Mouse (Mus musculus) heart, adult 2 months (tissue): ENCODE results near the gene Mcfd2. TPM values are rescaled to one million over a fixed set of nuclear protein-coding genes. Genes with fewer than 3 reads are reported as not detected.

Source experiments
- DNase-seq, 2 experiments: peaks; one replicate each; pipeline ENCODE4 v3.0.0; 2021
- H3K27ac ChIP-seq: fragments of 200-600 bp; 2 replicates; pipeline ENCODE4 v1.8.1; 2022
- H3K27me3 ChIP-seq: fragments of 200-500 bp; 2 replicates; pipeline ENCODE4 v1.6.1; 2012; ENCODE audit warnings: mild to moderate bottlenecking, low read length, inconsistent platforms, mixed read lengths; ENCODE audit not compliant: control insufficient read depth, insufficient read depth
- H3K36me3 ChIP-seq: fragments of 200-500 bp; 2 replicates; pipeline ENCODE4 v1.6.1; 2012; ENCODE audit warnings: low read length, inconsistent platforms; ENCODE audit not compliant: control insufficient read depth, insufficient read depth
- H3K4me1 ChIP-seq: fragments of 200-500 bp; 2 replicates; pipeline ENCODE4 v1.6.1; 2011; ENCODE audit warnings: low read length; ENCODE audit not compliant: control insufficient read depth, insufficient read depth
- H3K4me3 ChIP-seq: fragments of 200-600 bp; 2 replicates; pipeline ENCODE4 v1.8.1; 2022
- H3K79me2 ChIP-seq: fragments of 200-500 bp; replicated peaks from 2 replicates; pipeline ENCODE4 v1.6.1; 2012; ENCODE audit warnings: mild to moderate bottlenecking, inconsistent platforms, low read length, moderate library complexity, mixed read lengths; ENCODE audit not compliant: control insufficient read depth, insufficient read depth
- H3K9ac ChIP-seq: fragments of 200-500 bp; 2 replicates; pipeline ENCODE4 v1.6.1; 2012; ENCODE audit warnings: low read depth, mild to moderate bottlenecking, control low read depth, inconsistent platforms, low read length, mixed read lengths
- CTCF ChIP-seq: fragments of 200-600 bp; IDR thresholded peaks from 2 replicates; pipeline ENCODE4 v1.8.1; 2022; ENCODE audit warnings: antibody characterized with exemption, mild to moderate bottlenecking, moderate library complexity
- EP300 ChIP-seq: fragments of 200-500 bp; IDR thresholded peaks from 2 replicates; pipeline ENCODE4 v1.6.1; 2011; ENCODE audit warnings: low read depth, low read length, control low read depth; ENCODE audit not compliant: insufficient read depth
- POLR2A ChIP-seq: fragments of 200-500 bp; IDR thresholded peaks from 2 replicates; pipeline ENCODE4 v1.6.1; 2011; ENCODE audit warnings: mild to moderate bottlenecking, low read depth, low read length, control low read depth; ENCODE audit not compliant: insufficient read depth
- WGBS: fragments of 180-500 bp; shearing (Covaris S2); methylation state at CpG from one replicate; pipeline ENCODE4 v1.1.7; 2018; 5-methylcytosine and 5-hydroxymethylcytosine counted together
- intact Hi-C: fragments of 180-260 bp; cut with DNase I; formaldehyde crosslinking; loops from one replicate; pipeline ENCODE4 v1.15.1; 2025
- polyA plus RNA-seq: library from polyadenylated mRNA; depleted of rRNA; stranded (reverse); fragments of >200 nt; gene quantifications from 2 replicates; pipeline ENCODE4 v1.2.3, GENCODE M21; 2012
- total RNA-seq, 2 experiments: library from RNA; stranded (reverse); gene quantifications; 2 replicates each; pipeline ENCODE4 v1.2.3; 2021

The Mcfd2 gene
- total and polyA plus RNA-seq, 3 experiments = 48.3 to 60.3 (median 59.4) TPM

DNA sequence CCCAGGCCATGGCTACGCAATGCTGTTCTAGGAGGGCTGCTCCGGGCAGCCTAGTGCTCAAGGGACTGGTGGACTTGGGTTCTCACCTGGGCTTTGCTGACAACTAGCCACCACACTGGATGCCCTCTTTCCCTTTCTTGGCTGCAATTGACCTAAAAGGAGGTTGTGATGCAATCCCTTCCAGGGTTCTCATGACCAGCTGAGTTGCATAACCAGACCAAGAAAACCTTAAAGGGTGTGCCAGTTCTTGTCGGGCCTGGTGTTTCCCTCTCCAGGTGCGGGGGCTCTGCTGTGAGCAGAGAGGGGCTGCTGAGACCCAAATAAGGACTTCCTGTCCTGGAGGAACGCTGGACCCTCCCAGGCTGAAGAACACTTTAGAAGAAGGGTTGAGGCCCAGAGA lies 27.4 kb upstream of the Mcfd2 start:
- Histone ChIP-seq H3K27ac (no peak overlapping the region), H3K79me2 (no peaks in the 10 kb centered on the region), H3K36me3 (no peaks in the 10 kb centered on the region), H3K27me3 (no peaks in the 10 kb centered on the region), H3K9ac (no peak overlapping the region), H3K4me1 (no peaks in the 10 kb centered on the region), H3K4me3 (no peak overlapping the region)
- intact Hi-C loops = no loop called here
- DNase-seq = no peak
- no peak for TF ChIP-seq EP300
- no peak for TF ChIP-seq CTCF
- TF ChIP-seq POLR2A = no peak
- 84% methylated on average over 5 of the region's 5 CpGs for whole genome bisulfite sequencing

GRCm38 (mm10) chr17:87291782-87292181 lies 26.0 kb upstream of the Mcfd2 start:
- no peak overlapping the region for H3K9ac ChIP-seq
- DNase-seq = no peak
- no peak overlapping the region for H3K4me3 ChIP-seq
- no peaks in the 10 kb centered on the region for H3K36me3 ChIP-seq
- H3K79me2 ChIP-seq = no peaks in the 10 kb centered on the region
- WGBS = 81% methylated on average over 5 of the region's 5 CpGs
- no peak overlapping the region for H3K27ac ChIP-seq
- no peaks in the 10 kb centered on the region for H3K4me1 ChIP-seq
- no peak for TF ChIP-seq POLR2A
- no peak for TF ChIP-seq EP300
- intact Hi-C loops = no loop called here
- H3K27me3 ChIP-seq = no peaks in the 10 kb centered on the region

GRCm38 (mm10) chr17:87291037-87291436 lies 25.3 kb upstream of the Mcfd2 start:
- DNase-seq = no peak
- 89% methylated on average over 7 of the region's 7 CpGs for WGBS
- H3K9ac ChIP-seq = no peak overlapping the region
- no peaks in the 10 kb centered on the region for H3K36me3 ChIP-seq
- H3K4me1 ChIP-seq = no peaks in the 10 kb centered on the region
- TF ChIP-seq POLR2A (no peak), CTCF (no peak), EP300 (no peak)
- H3K79me2 ChIP-seq = no peaks in the 10 kb centered on the region
- H3K27me3 ChIP-seq = no peaks in the 10 kb centered on the region
- no peak overlapping the region for H3K4me3 ChIP-seq
- intact Hi-C loops = no loop called here
- no peak overlapping the region for H3K27ac ChIP-seq

GRCm38 (mm10) chr17:87289367-87289766 lies 23.6 kb upstream of the Mcfd2 start:
- 76% methylated on average over 5 of the region's 5 CpGs for WGBS
- H3K36me3 ChIP-seq = no peaks in the 10 kb centered on the region
- no peak overlapping the region for H3K27ac ChIP-seq
- no peaks in the 10 kb centered on the region for H3K27me3 ChIP-seq
- no peak overlapping the region for H3K4me3 ChIP-seq
- intact Hi-C loops = loop anchor here (10.0 kb wide), 1 partner anchor 1145 kb away; the partner anchor contains the start of gene Srbd1
- H3K79me2 ChIP-seq = no peaks in the 10 kb centered on the region
- H3K9ac ChIP-seq = no peak overlapping the region
- no peak for TF ChIP-seq EP300
- no peak for TF ChIP-seq POLR2A
- TF ChIP-seq CTCF = no peak
- no peaks in the 10 kb centered on the region for H3K4me1 ChIP-seq
- no peak for DNase-seq

- H3K27me3 ChIP-seq = no peaks in the 10 kb centered on the region
- no peaks in the 10 kb centered on the region for H3K79me2 ChIP-seq
- intact Hi-C loops = loop anchor here (10.0 kb wide), 1 partner anchor 1143 kb away; the partner anchor contains the start of gene Srbd1
- H3K9ac ChIP-seq = no peak overlapping the region
- no peak for DNase-seq
- H3K4me3 ChIP-seq = no peak overlapping the region
- H3K36me3 ChIP-seq = no peaks in the 10 kb centered on the region
- WGBS = 63% methylated on average over 12 of the region's 12 CpGs
- H3K4me1 ChIP-seq = peaks cover 2% of the 10 kb centered on the region; the same call in 1 of the 2 replicates
- H3K27ac ChIP-seq = no peak overlapping the region
- TF ChIP-seq POLR2A (no peak), CTCF (no peak), EP300 (no peak)
Observed at GRCm38 (mm10) chr17:87288131-87288530, 22.4 kb upstream of the Mcfd2 start.

DNA sequence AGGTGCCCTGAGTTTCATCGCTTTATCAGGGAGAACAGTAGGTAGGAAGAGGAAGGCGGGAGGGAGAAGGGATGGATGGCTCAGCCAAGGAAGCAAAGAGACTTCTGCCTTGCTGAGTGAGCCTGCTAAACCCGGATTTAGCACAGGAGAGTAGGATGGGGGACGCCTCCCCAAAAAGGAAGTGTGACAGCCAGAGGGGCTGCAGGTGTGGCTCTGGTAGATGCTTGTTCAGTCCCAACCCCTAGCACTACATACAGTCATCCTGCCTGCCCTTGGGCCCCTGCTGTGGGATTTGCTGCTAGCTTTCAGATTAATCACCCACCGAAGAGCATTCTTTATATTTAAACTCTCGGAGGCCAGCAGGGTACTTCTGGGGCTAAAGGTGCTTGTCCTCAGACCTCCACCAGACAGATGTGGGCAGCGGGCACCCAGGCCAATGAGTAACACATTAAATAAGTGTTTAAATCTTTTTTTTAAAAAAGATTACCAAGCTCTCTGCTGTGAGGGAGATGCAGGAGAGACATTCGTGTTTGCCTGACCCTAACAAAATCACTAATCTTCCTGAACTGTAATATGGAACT lies 21.6 kb upstream of the Mcfd2 start:
- Histone ChIP-seq H3K27ac (no peak overlapping the region), H3K4me3 (no peak overlapping the region), H3K79me2 (no peaks in the 10 kb centered on the region), H3K36me3 (no peaks in the 10 kb centered on the region), H3K27me3 (no peaks in the 10 kb centered on the region), H3K9ac (no peak overlapping the region), H3K4me1 (peaks cover 2% of the 10 kb centered on the region; the same call in 1 of the 2 replicates)
- TF ChIP-seq CTCF = no peak
- TF ChIP-seq POLR2A = no peak
- TF ChIP-seq EP300 = no peak
- intact Hi-C loops = loop anchor here (10.0 kb wide), 1 partner anchor 1142 kb away; the partner anchor contains the start of gene Srbd1
- no peak for DNase-seq
- WGBS = 84% methylated on average over 8 of the region's 8 CpGs
